Mouse (Mus musculus) left cerebral cortex, adult 2 months (tissue): ENCODE results near the gene Ybx2. TPM values are rescaled to one million over a fixed set of nuclear protein-coding genes. Genes with fewer than 3 reads are reported as not detected.

Experiments
- DNase-seq, 2 experiments: peaks; one replicate each; pipeline ENCODE4 v3.0.0; 2021 to 2022; ENCODE audit warnings: low spot score in 2 of 2, mixed read lengths in 1 of 2; ENCODE audit errors: extremely low spot score in 1 of 2
- H3K27ac ChIP-seq: fragments of 200-600 bp; 2 replicates; pipeline ENCODE4 v1.8.1; 2022
- H3K4me3 ChIP-seq: fragments of 200-600 bp; 2 replicates; pipeline ENCODE4 v1.8.1; 2022
- CTCF ChIP-seq: fragments of 200-600 bp; IDR thresholded peaks from 2 replicates; pipeline ENCODE4 v1.8.1; 2022; ENCODE audit warnings: antibody characterized with exemption, mild to moderate bottlenecking, moderate library complexity
- intact Hi-C: fragments of 180-260 bp; cut with DNase I; formaldehyde crosslinking; loops from one replicate; pipeline ENCODE4 v1.15.1; 2025
- total RNA-seq, 2 experiments: library from RNA; stranded (reverse); gene quantifications; 2 replicates each; pipeline ENCODE4 v1.2.3; 2021

Gene Ybx2
- total RNA-seq, 2 experiments from 2014 or later = 9.9 to 10.0 TPM

GRCm38 (mm10) chr11:69904311-69904710 is 31.3 kb upstream of the Ybx2 start:
- intact Hi-C loops = loop anchor here (5.0 kb wide), 1 partner anchor 67 kb away; the partner anchor contains the start of genes Nlgn2 and Tmem256
- DNase-seq = no peak
- no peak for TF ChIP-seq CTCF
- H3K27ac ChIP-seq = no peak overlapping the region
- no peak overlapping the region for H3K4me3 ChIP-seq

DNA sequence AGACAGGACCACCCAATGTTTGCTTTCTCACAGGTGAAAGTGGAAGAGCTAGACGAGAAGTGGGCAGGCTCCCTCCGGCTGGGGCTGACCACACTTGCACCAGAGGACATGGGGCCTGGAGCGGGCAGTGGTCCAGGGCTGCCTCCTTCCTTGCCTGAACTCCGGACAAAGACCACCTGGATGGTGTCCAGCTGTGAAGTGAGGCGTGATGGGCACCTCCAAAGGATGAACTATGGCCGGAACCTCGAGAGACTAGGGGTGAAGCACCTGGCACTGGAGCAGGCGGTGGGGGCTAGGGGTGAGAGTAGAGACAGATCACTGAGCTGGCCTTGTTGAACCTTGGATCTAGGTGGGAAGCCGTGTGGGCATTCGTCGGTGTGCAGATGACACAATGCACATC is 27.0 kb upstream of the Ybx2 start:
- no peak for DNase-seq
- Histone ChIP-seq H3K27ac (no peak overlapping the region), H3K4me3 (no peak overlapping the region)
- intact Hi-C loops = no loop called here
- TF ChIP-seq CTCF = no peak

DNA sequence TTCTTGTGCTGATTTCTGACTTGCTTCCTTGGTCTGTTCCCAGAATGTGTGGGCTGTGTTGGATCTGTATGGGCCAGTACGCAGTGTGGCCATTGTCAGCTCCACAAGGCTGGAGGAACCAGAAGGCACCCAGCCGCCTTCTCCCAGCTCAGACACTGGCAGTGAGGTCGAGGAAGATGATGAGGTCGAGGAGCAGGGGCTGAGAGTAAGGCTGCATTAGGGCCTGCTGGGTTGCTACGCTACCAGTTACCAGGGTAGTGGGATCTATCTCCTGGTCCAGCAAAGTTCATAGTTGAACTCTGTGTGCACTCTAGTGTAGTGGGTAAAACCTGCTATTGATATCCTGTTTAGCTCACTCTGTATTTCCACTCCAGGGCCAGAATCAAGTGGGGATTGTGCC is 26.4 kb upstream of the Ybx2 start:
- intact Hi-C loops = no loop called here
- H3K27ac ChIP-seq = no peak overlapping the region
- H3K4me3 ChIP-seq = no peak overlapping the region
- TF ChIP-seq CTCF = no peak
- no peak for DNase-seq

DNA sequence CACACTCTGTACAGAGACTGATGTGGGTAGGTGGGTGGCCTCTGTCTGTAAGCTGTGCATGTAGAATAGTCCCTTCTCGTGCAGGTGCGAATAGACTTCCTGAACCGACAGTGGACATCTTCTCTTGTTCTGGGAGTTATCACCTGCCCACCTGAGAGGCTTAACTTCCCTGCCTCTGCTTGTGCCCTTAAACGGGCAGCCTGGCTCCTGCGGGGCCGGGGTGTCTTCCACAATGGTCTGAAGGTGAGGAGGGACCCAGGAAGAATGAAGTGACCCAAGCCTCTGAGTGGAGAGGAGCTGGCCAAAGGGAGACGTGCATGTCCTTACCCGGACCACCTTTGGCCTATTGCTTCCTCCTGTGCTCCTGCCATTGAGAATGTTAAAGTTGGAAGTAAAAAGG is 25.4 kb upstream of the Ybx2 start:
- TF ChIP-seq CTCF = no peak
- no peak overlapping the region for H3K27ac ChIP-seq

DNA sequence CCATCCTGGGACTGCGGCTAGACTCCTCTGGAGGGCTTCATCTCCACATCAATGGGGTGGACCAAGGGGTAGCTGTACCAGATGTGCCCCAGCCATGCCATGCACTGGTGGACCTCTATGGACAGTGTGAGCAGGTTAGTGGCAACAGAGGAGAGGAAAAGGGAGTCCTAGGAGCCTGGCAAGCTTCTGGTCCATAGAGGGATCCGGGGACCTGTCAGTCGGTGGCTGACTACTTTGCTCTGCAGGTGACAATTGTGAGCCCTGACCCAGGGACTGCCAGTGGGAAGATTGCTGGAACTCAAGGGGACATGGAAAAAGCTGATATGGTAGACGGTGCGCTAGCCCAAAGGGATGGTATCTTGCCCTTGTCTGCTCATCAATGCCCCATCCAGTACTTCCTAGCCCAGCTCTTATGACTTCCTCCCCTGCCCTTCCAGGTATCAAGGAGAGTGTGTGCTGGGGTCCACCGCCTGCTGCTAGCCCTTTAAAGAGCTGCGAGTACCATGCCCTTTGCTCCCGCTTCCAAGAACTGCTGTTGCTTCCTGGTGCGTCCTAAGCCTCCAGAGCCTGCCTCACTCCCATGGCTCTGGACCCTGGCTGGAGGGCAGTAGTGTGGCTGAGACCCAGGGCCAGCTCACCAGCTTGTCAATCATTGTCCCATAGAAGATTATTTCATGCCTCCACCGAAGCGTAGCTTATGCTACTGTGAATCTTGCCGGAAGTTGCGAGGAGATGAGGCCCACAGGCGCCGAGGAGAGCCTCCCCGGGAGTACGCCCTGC is 24.6 kb upstream of the Ybx2 start:
- no peak overlapping the region for H3K27ac ChIP-seq
- intact Hi-C loops = no loop called here
- DNase-seq = no peak
- H3K4me3 ChIP-seq = no peak overlapping the region
- no peak for TF ChIP-seq CTCF

More for the DNA sequence above, 25.4 kb upstream of the Ybx2 start:
- H3K4me3 ChIP-seq = no peak overlapping the region
- no peak for DNase-seq
- intact Hi-C loops = no loop called here

GRCm38 (mm10) chr11:69911701-69912100 is 23.9 kb upstream of the Ybx2 start:
- intact Hi-C loops = no loop called here
- no peak for TF ChIP-seq CTCF

DNA sequence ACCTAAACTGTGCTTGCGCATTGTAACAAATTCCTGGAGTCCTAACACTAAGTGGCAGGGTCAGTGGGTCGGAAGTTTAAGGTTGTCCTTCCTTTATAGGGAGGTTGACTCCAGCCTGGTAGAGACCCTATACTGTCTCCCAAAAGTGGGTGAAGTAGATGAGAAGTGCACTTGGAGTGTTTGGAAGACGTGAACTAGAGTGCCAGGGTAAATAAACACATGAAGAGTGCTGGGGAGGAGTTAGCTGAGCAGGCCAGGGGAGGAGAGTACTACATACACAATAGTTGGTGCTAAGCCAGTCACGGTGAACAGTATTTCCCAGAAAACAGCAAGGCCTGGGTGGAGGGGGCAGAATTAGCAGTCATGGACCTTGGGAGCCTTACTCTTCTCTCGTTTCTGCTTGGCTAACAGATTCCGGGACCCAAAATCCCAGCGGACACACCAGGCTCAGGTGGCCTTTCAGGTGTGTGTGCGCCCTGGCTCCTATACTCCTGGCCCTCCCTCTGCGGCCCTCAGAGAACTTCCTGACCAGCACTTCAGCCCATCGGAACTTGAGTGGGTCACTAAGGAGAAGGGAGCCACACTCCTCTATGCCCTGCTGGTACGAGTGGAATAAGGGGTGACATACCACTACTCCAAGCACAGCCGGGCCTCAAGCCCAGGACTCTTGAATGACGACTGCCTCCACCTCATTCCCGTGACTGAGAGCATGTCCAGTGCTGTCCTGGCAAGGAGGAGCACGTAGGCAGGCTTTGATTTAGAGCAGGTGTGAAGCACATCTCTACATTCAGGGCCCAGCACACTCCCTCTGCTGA is 22.7 kb upstream of the Ybx2 start:
- TF ChIP-seq CTCF = no peak
- no peak overlapping the region for H3K27ac ChIP-seq
- DNase-seq = no peak
- intact Hi-C loops = no loop called here
- H3K4me3 ChIP-seq = peak overlapping the region; percentile 97

More at GRCm38 (mm10) chr11:69911701-69912100, 23.9 kb upstream of the Ybx2 start:
- H3K4me3 ChIP-seq = no peak overlapping the region
- DNase-seq = no peak
- no peak overlapping the region for H3K27ac ChIP-seq

GRCm38 (mm10) chr11:69913554-69914371 is 21.8 kb upstream of the Ybx2 start, which contains the start of gene Gps2:
TSS of gene Gps2 (plus strand) at chr11:69913888.
- DNase-seq = peak; percentile 92 to 93
- intact Hi-C loops = no loop called here
- peak within 1 kb of the TSS; percentile 98 for H3K27ac ChIP-seq
- no peak for TF ChIP-seq CTCF
- H3K4me3 ChIP-seq = peak within 1 kb of the TSS; percentile 97

- no peak for DNase-seq
- TF ChIP-seq CTCF = no peak
- intact Hi-C loops = no loop called here
- H3K4me3 ChIP-seq = peak overlapping the region; percentile 97
- peak overlapping the region; percentile 98 for H3K27ac ChIP-seq
Observed at GRCm38 (mm10) chr11:69914372-69914764, 21.2 kb upstream of the Ybx2 start.

DNA sequence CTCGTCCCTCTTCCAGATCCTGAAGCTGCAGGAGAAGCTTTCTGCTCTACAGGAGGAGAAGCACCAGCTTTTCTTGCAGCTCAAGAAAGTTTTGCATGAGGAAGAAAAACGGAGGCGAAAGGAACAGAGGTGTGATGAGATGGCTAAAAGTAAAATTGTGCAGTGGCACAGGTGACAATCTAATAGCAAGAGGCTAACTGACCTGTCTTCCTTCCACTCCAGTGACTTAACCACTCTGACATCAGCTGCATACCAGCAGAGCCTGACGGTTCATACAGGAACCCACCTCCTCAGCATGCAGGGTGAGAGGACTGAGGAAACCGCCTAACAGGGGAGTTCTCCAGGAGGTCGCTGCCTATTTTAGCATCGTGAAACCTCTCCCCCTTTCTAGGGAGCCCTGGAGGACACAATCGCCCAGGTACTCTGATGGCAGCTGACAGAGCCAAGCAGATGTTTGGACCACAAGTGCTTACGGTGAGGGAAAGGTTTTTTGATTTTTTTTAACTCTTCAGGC is 20.6 kb upstream of the Ybx2 start:
- no peak for TF ChIP-seq CTCF
- intact Hi-C loops = no loop called here
- no peak overlapping the region for H3K27ac ChIP-seq
- H3K4me3 ChIP-seq = peak overlapping the region; percentile 97
- no peak for DNase-seq
